Mouse (Mus musculus) G1E (cell line): ENCODE data around the gene Camta1. TPM values are rescaled to one million over a fixed set of nuclear protein-coding genes. Genes with fewer than 3 reads are reported as not detected.
A peak's percentile ranks its signal among the peaks of the same experiment; 100 is the strongest.

ENCODE experiments used
- ATAC-seq: 2 replicates; pipeline ENCODE4 v1.8.0; 2016; ENCODE audit warnings: mild to moderate bottlenecking; ENCODE audit not compliant: insufficient number of reproducible peaks, poor library complexity, low FRiP score, severe bottlenecking; ENCODE audit errors: extremely low read depth
- DNase-seq: peaks from one replicate; pipeline ENCODE4 v3.0.0; 2012; ENCODE audit warnings: low spot score
- H3K27me3 ChIP-seq: 2 replicates; pipeline ENCODE4 v1.6.1; 2012; ENCODE audit warnings: mild to moderate bottlenecking, low read length, inconsistent platforms; ENCODE audit not compliant: insufficient read depth
- H3K36me3 ChIP-seq: replicated peaks from 2 replicates; pipeline ENCODE3; 2012; ENCODE audit warnings: mild to moderate bottlenecking, inconsistent platforms
- H3K4me1 ChIP-seq: 2 replicates; pipeline ENCODE4 v1.6.1; 2012; ENCODE audit warnings: low read depth, low read length, inconsistent platforms, mixed read lengths; ENCODE audit not compliant: insufficient read depth
- H3K4me3 ChIP-seq: 2 replicates; pipeline ENCODE4 v1.5.1; 2012; ENCODE audit warnings: low read depth, mild to moderate bottlenecking, inconsistent platforms, low read length, moderate library complexity, mixed read lengths
- H3K9me3 ChIP-seq: replicated peaks from 2 replicates; pipeline ENCODE4 v1.6.1; 2012; ENCODE audit warnings: inconsistent platforms
- CTCF ChIP-seq: IDR thresholded peaks from 2 replicates; pipeline ENCODE4 v1.5.1; 2012; ENCODE audit warnings: low read depth, low read length, inconsistent platforms, mixed read lengths
- GATA1 ChIP-seq: IDR thresholded peaks from 2 replicates; pipeline ENCODE4 v1.6.1; 2012; ENCODE audit warnings: borderline replicate concordance, low read length, inconsistent platforms, mixed read lengths
- GATA2 ChIP-seq: IDR thresholded peaks from 2 replicates; pipeline ENCODE4 v1.6.1; 2012; ENCODE audit warnings: low read depth, low read length, inconsistent platforms, borderline replicate concordance
- POLR2AphosphoS5 ChIP-seq: IDR thresholded peaks from 2 replicates; pipeline ENCODE4 v1.6.1; 2012; ENCODE audit warnings: low read depth, low read length, inconsistent platforms; ENCODE audit not compliant: insufficient replicate concordance
- TAL1 ChIP-seq: conservative IDR thresholded peaks from 2 replicates; pipeline ENCODE4 v1.6.1; 2012; ENCODE audit warnings: low read depth, low read length, inconsistent platforms, mixed read lengths
- polyA plus RNA-seq: library from polyadenylated mRNA; stranded (reverse); fragments of >175 nt; gene quantifications from 2 replicates; pipeline ENCODE4 v1.2.3, GENCODE M21; 2012
- total RNA-seq, 2 experiments: library from RNA; stranded (forward) in 1 of 2; stranded (reverse) in 1 of 2; fragments of 200-1000 nt in 1 of 2; fragments of >200 nt in 1 of 2; fragmentation: Nextera tagmentation in 1 of 2; gene quantifications; 2 replicates each; pipeline ENCODE4 v1.2.3; 2014 to 2017

Camta1 gene
- total and polyA plus RNA-seq, 3 experiments, result 10.8 to 113 (median 25.7) TPM

GRCm38 (mm10) chr4:151129725-151130557 lies 731.7 kb downstream of the Camta1 start:
- Histone ChIP-seq H3K36me3 (no peaks in the 10 kb centered on the region), H3K9me3 (peaks cover 95% of the 10 kb centered on the region), H3K4me3 (no peak overlapping the region), H3K27me3 (no peaks in the 10 kb centered on the region), H3K4me1 (no peaks in the 10 kb centered on the region)
- TF ChIP-seq CTCF, result no peak
- no peak for TF ChIP-seq TAL1
- no peak for TF ChIP-seq GATA1
- TF ChIP-seq POLR2AphosphoS5, result no peak
- no peak for TF ChIP-seq GATA2
- DNase-seq, result no peak
- no peak for ATAC-seq

GRCm38 (mm10) chr4:151128641-151129541 lies 732.8 kb downstream of the Camta1 start:
- no peaks in the 10 kb centered on the region for H3K27me3 ChIP-seq
- peaks cover 95% of the 10 kb centered on the region for H3K9me3 ChIP-seq
- ATAC-seq (no peak), DNase-seq (no peak)
- H3K36me3 ChIP-seq, result no peaks in the 10 kb centered on the region
- H3K4me1 ChIP-seq, result no peaks in the 10 kb centered on the region
- peak overlapping the region; percentile 30; the same call in 1 of the 2 replicates for H3K4me3 ChIP-seq
- no peak for TF ChIP-seq GATA2
- TF ChIP-seq GATA1, result no peak
- no peak for TF ChIP-seq POLR2AphosphoS5
- TF ChIP-seq TAL1, result no peak
- no peak for TF ChIP-seq CTCF

- Histone ChIP-seq H3K9me3 (peaks cover 94% of the 10 kb centered on the region), H3K4me3 (no peak overlapping the region), H3K36me3 (no peaks in the 10 kb centered on the region), H3K4me1 (no peaks in the 10 kb centered on the region), H3K27me3 (no peaks in the 10 kb centered on the region)
- TF ChIP-seq GATA2 (no peak), CTCF (no peak), POLR2AphosphoS5 (no peak), GATA1 (no peak), TAL1 (no peak)
- no peak for ATAC-seq
- DNase-seq, result no peak
Measured at GRCm38 (mm10) chr4:151127636-151128548, 733.8 kb downstream of the Camta1 start.

- ATAC-seq (no peak), DNase-seq (no peak)
- peaks cover 89% of the 10 kb centered on the region for H3K9me3 ChIP-seq
- no peaks in the 10 kb centered on the region for H3K36me3 ChIP-seq
- TF ChIP-seq GATA2 (no peak), POLR2AphosphoS5 (no peak), CTCF (no peak), GATA1 (no peak), TAL1 (no peak)
- no peaks in the 10 kb centered on the region for H3K4me1 ChIP-seq
- no peaks in the 10 kb centered on the region for H3K27me3 ChIP-seq
- H3K4me3 ChIP-seq, result no peak overlapping the region
Measured at GRCm38 (mm10) chr4:151118883-151119282, 742.8 kb downstream of the Camta1 start.

GRCm38 (mm10) chr4:151114574-151114973 lies 747.1 kb downstream of the Camta1 start:
- ATAC-seq (no peak), DNase-seq (no peak)
- peaks cover 76% of the 10 kb centered on the region for H3K9me3 ChIP-seq
- no peaks in the 10 kb centered on the region for H3K27me3 ChIP-seq
- H3K36me3 ChIP-seq, result no peaks in the 10 kb centered on the region
- H3K4me3 ChIP-seq, result no peak overlapping the region
- TF ChIP-seq CTCF (no peak), GATA2 (no peak), GATA1 (no peak), TAL1 (no peak), POLR2AphosphoS5 (no peak)
- no peaks in the 10 kb centered on the region for H3K4me1 ChIP-seq
